Mouse (Mus musculus) heart, adult 11 months (tissue): ENCODE measurements at regions not wholly inside any gene's neighbourhood (a gene's known extent, or its start where the extent isn't known, plus 50 kb on each side); places are given as distances from the start of the nearest gene placed in this dataset.
A peak's percentile ranks its signal among the peaks of the same experiment; 100 is the strongest.

Source experiments
- DNase-seq: peaks from one replicate; pipeline ENCODE4 v3.0.0; 2022

GRCm38 (mm10) chr13:66802558-66802957, 102.2 kb upstream of the Gm10767 start:
- peak; percentile 56 for DNase-seq

GRCm38 (mm10) chr13:66807661-66808060, 97.1 kb upstream of the Gm10767 start:
- peak; percentile 73 for DNase-seq
